Mouse (Mus musculus) stomach, embryonic 16.5 days (tissue): ENCODE results near the gene Rnf13. TPM values are rescaled to one million over a fixed set of nuclear protein-coding genes. Genes with fewer than 3 reads are reported as not detected.
"Not testable (repeated sequence)": the region's sequence is repeated elsewhere in the genome, so short reads cannot be mapped to it uniquely, and the experiment has no call there.

Experiments used
- ATAC-seq: fragments of 200-750 bp; cut with Nextera tagmentation; 2 replicates; pipeline ENCODE4 v1.8.0; 2017; ENCODE audit warnings: moderate number of reproducible peaks, moderate TSS enrichment; ENCODE audit not compliant: insufficient read depth, low FRiP score
- H3K27ac ChIP-seq: fragments of 300-500 bp; sonication (generic); 2 replicates; pipeline ENCODE4 v1.5.1; 2014; ENCODE audit warnings: low read length
- H3K27me3 ChIP-seq: fragments of 300-500 bp; sonication (generic); 2 replicates; pipeline ENCODE4 v1.6.1; 2014; ENCODE audit warnings: low read length, control low read depth, mixed read lengths; ENCODE audit not compliant: control insufficient read depth, insufficient read depth
- H3K36me3 ChIP-seq: fragments of 300-500 bp; sonication (generic); 2 replicates; pipeline ENCODE4 v1.6.1; 2014; ENCODE audit warnings: low read length; ENCODE audit not compliant: control insufficient read depth, insufficient read depth
- H3K4me1 ChIP-seq: fragments of 300-500 bp; sonication (generic); 2 replicates; pipeline ENCODE4 v1.6.1; 2014; ENCODE audit warnings: low read length, control low read depth, mixed read lengths; ENCODE audit not compliant: control insufficient read depth, insufficient read depth
- H3K4me2 ChIP-seq: fragments of 300-500 bp; sonication (generic); 2 replicates; pipeline ENCODE4 v1.6.1; 2014; ENCODE audit warnings: low read depth, low read length, mixed read lengths
- H3K4me3 ChIP-seq: fragments of 300-500 bp; sonication (generic); replicated peaks from 2 replicates; pipeline ENCODE4 v1.5.1; 2014; ENCODE audit warnings: mild to moderate bottlenecking, low read length
- H3K9ac ChIP-seq: fragments of 300-500 bp; sonication (generic); 2 replicates; pipeline ENCODE4 v1.6.1; 2014; ENCODE audit warnings: low read length
- H3K9me3 ChIP-seq: fragments of 300-500 bp; sonication (generic); replicated peaks from 2 replicates; pipeline ENCODE4 v1.6.1; 2016; ENCODE audit warnings: low read length, control low read depth; ENCODE audit not compliant: control insufficient read depth
- WGBS: fragments of 180-500 bp; shearing (Covaris S2); extraction: QIAGEN DNeasy Blood & Tissue Kit; methylation state at CpG from one replicate; pipeline ENCODE4 v1.1.7; 2014; 5-methylcytosine and 5-hydroxymethylcytosine counted together
- polyA plus RNA-seq: library from polyadenylated mRNA; unstranded; fragments of >200 nt; fragmentation: Nextera tagmentation; extraction: Ambion mirVana; gene quantifications from 2 replicates; pipeline ENCODE4 v1.2.1, GENCODE M21; 2015

The Rnf13 gene
- polyA plus RNA-seq, 1 experiment from 2014 or later = 79.4 TPM

DNA sequence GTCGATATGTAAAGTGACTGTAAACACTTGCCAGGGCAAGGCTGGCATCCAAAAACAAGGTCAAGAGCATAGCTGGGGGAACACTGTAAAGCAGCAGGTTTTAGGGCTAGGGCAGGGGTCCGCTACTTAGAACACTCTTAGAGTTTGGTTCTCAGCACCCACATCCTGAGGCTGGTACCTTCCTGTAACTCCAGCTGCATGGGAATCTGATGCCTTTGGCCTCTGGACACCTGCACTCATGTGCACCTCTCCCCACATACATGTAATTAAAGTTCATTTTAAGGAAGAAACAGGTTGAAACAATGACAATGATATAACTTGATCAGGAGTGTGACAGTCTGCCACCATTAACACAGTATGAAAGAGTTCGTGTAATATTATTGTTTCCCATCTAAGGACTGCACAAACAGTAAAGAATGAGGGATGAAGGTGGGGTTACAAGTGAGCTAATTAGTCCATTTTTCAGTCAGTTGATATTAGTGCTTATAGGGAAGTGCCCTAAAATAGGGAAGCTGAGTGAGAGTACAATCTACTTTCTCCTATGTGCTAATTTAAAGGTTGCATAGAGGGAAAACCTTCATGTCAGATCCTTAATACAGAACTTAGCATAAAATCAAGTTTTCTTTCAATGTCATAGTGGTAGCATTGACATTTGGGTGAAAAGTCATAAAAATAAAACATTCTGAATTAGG is 12.9 kb downstream of the Rnf13 start:
- H3K9ac ChIP-seq = no peak overlapping the region
- H3K36me3 ChIP-seq = no peaks in the 10 kb centered on the region
- H3K27me3 ChIP-seq = no peaks in the 10 kb centered on the region
- H3K4me2 ChIP-seq = no peak overlapping the region
- no peak for ATAC-seq
- no peak overlapping the region for H3K4me3 ChIP-seq
- H3K27ac ChIP-seq = no peak overlapping the region
- H3K9me3 ChIP-seq = no peaks in the 10 kb centered on the region
- no peaks in the 10 kb centered on the region for H3K4me1 ChIP-seq
- WGBS = 91% methylated on average over 3 of the region's 3 CpGs

DNA sequence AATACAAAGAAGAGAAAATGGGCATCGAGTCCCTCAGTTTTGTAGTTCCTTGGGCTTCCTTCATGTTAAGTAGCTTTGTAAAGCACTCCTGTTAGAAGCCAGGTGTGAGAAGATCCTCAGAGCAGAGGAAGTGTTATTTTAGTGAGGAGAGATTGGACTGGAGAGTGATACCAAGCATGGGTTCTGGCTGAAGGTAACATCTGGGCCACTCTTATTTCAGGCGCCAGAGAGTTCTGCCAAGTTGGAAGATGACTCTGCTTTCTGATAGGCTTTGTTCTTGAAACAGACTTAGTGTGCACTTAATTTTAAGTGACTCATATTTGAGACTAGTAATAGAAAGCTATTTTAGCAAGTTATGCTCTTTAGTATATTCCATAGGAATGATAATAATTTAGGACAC is 41.1 kb downstream of the Rnf13 start:
- H3K4me1 ChIP-seq = no peaks in the 10 kb centered on the region
- H3K27ac ChIP-seq = no peak overlapping the region
- WGBS = 84% methylated on average over 2 of the region's 2 CpGs
- H3K9ac ChIP-seq = no peak overlapping the region
- no peaks in the 10 kb centered on the region for H3K9me3 ChIP-seq
- H3K4me2 ChIP-seq = no peak overlapping the region
- 0 out of 2 replicates have a peak, but pooled peaks cover 3% of the 10 kb centered on the region for H3K36me3 ChIP-seq
- no peak overlapping the region for H3K4me3 ChIP-seq
- ATAC-seq = no peak
- H3K27me3 ChIP-seq = no peaks in the 10 kb centered on the region

DNA sequence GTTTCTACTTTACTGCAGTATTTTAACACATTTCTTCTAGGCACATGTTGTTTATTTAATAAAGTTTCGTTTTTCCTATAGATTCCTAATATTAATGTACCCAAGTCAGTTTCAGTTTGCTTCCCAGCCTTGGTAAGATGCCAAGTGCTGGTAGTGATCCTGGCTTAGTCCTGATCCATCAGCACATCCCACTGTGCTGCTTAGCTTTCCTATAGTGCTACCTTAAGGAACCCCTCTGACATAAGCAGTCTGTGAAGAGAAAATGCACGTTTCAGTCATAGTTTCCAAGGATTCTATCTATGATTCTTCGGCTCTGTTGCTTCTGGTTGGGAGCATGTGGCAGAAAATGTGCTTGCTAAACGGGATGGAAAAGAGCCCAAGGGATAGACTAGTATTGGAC is 52.6 kb downstream of the Rnf13 start:
- Histone ChIP-seq H3K4me2 (no peak overlapping the region), H3K9ac (no peak overlapping the region), H3K36me3 (no peaks in the 10 kb centered on the region), H3K27me3 (no peaks in the 10 kb centered on the region), H3K4me3 (no peak overlapping the region), H3K4me1 (no peaks in the 10 kb centered on the region), H3K9me3 (no peaks in the 10 kb centered on the region), H3K27ac (no peak overlapping the region)
- no peak for ATAC-seq
- 66% methylated on average over 4 of the region's 4 CpGs for WGBS

DNA sequence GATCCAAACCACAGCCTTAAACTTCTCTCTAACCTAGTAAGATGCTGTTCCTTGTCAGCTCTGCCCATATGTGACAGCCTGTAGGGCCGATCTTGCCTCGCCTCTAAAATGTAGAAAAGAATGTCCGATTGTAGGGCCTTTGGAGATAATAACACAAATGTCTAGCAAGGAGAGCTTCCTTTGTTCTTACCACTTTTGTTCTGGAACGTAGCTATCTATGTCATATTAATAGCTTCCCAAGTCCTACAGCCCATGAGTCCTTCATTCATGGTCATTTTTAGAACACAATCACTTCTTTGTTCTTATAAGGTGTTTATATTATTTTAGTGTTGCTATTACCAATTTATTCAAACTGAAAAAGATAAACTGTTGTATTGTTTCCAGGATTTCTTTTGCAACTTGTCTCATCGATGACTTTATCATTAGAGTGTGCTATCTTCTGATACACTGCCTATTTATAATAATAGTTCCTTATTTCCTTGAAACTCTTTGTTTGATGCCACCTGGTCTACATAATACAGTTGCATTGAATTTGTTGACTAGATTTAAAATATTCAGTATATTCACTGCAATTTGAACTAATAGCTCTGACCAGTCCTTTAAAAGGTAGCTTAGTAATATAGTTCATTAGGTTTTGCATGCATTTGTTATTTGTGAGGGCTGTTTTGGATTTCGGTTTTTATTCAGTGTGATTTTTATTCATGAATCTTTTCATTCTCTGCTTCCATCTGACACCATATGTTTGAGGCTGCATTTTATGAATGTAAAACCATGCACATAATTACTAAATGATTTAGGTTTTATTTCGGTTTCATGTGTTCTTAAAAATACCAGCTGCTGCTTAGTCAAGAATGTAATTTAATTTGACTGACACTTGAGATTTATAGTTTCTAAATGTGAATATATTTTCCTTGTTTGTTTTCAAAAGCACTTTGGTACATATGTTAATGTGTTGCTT is 53.4 kb downstream of the Rnf13 start:
- Histone ChIP-seq H3K4me3 (no peak overlapping the region), H3K4me2 (no peak overlapping the region), H3K36me3 (no peaks in the 10 kb centered on the region), H3K9ac (no peak overlapping the region), H3K9me3 (no peaks in the 10 kb centered on the region), H3K27me3 (no peaks in the 10 kb centered on the region), H3K27ac (no peak overlapping the region), H3K4me1 (no peaks in the 10 kb centered on the region)
- no peak for ATAC-seq
- 84% methylated on average over 7 of the region's 7 CpGs for WGBS

DNA sequence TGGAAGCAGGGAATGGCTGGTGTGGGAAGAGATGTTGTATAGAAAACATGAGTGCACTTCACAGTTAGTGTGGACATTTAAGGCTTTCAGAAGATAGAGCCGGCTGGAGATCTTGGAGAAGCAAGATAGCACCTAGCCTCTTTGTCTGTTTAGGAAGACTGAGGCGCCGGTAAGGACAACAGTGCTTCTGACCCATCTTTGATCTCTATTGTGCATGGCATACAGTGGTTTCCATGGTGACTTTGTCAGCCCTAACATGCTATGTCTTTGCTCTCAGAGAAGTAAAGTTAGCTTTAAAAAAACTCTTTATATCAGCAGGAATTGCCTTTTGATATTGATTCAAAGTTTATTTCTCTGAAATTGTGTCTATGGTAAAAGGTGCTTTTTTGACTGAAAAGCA is 55.2 kb downstream of the Rnf13 start:
- Histone ChIP-seq H3K27me3 (no peaks in the 10 kb centered on the region), H3K4me3 (no peak overlapping the region), H3K4me1 (no peaks in the 10 kb centered on the region), H3K36me3 (no peaks in the 10 kb centered on the region), H3K9me3 (no peaks in the 10 kb centered on the region), H3K9ac (no peak overlapping the region), H3K27ac (no peak overlapping the region), H3K4me2 (no peak overlapping the region)
- WGBS = 74% methylated on average over 3 of the region's 3 CpGs
- no peak for ATAC-seq

DNA sequence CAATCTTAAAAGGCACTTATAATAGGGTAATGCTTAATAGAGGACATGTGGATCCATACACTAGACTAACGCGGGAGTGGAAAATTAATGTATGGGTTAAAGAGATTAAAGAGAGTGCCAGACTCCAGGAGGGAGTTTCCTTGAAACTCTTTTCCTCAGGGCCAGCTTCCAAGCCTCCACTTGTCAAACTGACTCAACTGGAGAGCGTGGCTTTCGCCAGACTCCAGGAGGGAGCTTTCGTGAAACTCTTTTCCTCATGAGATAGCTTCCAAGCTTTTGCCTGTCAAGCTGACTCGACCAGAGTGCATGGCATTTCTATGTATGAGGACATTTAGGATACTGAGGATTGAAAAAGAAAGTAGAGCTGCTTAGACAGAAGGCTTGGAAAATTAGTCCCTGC is 59.2 kb downstream of the Rnf13 start:
- not testable (repeated sequence) for H3K36me3 ChIP-seq, H3K4me2 ChIP-seq, H3K4me1 ChIP-seq, H3K27ac ChIP-seq, H3K9ac ChIP-seq, H3K4me3 ChIP-seq, H3K9me3 ChIP-seq, ATAC-seq, H3K27me3 ChIP-seq
- WGBS = 51% methylated on average over 6 of the region's 6 CpGs

DNA sequence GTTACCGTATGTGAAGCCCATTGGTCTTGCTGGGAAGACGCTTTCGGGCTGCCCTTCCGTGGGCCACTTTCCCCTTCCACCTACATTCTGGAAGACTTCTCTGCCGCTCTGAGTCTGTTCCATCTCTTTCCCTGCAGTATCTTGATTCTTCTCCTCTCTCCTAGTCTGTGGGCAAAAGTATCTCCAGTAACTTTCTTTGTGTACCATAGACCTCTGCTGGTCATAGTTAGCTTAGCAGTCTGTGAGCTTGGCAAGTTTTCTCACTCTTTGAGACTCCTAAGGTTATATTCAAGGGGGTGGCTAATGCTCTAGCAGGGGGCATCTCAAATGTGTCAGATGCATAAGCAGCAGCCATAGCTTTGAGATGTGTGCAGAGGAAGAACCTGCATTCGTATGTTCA is 79.6 kb downstream of the Rnf13 start:
- Histone ChIP-seq H3K4me1 (no peaks in the 10 kb centered on the region), H3K36me3 (no peaks in the 10 kb centered on the region), H3K4me3 (no peak overlapping the region), H3K9ac (no peak overlapping the region), H3K9me3 (no peaks in the 10 kb centered on the region), H3K27ac (no peak overlapping the region), H3K4me2 (no peak overlapping the region), H3K27me3 (no peaks in the 10 kb centered on the region)
- 80% methylated on average over 6 of the region's 6 CpGs for WGBS
- no peak for ATAC-seq

DNA sequence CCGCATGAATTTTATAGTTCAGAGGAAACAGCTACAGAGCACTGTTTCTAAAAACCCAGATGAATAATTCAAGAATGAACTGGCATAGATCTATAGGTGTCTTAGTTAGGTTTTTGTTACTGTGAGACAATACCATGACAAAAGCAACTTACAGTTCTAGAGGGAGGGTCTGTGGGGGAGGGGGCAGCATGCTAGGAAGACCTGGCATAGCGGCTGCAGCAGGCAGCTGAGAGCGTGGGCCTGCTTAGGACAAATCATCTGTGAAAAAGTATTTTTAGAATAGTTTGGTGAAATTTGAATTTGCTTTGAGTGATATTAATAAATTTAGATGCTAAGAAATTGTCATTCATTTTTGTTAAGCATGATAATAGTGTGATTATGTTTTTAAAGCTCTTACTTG is 90.0 kb downstream of the Rnf13 start:
- 89% methylated on average over 3 of the region's 3 CpGs for WGBS
- Histone ChIP-seq H3K4me2 (no peak overlapping the region), H3K4me3 (no peak overlapping the region), H3K9ac (no peak overlapping the region), H3K36me3 (peaks cover 1% of the 10 kb centered on the region; the same call in 1 of the 2 replicates), H3K27me3 (no peaks in the 10 kb centered on the region), H3K4me1 (no peaks in the 10 kb centered on the region), H3K9me3 (no peaks in the 10 kb centered on the region), H3K27ac (no peak overlapping the region)
- ATAC-seq = no peak

DNA sequence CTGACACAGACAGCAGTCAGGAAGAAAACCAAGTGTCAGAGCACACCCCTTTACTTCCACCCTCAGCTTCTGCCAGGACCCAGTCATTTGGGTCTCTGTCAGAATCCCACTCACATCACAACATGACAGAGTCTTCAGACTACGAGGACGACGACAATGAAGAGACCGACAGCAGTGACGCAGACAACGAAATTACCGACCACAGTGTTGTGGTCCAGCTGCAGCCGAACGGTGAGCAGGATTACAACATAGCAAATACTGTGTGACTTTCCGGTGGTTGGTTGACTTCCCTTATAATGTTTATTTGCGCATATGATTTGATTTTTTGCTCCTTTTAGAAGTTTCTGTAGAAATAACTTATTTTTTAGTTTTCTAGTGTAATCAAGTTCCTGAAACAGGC is 97.7 kb downstream of the Rnf13 start:
- Histone ChIP-seq H3K9me3 (no peaks in the 10 kb centered on the region), H3K27ac (no peak overlapping the region), H3K36me3 (no peaks in the 10 kb centered on the region), H3K4me1 (no peaks in the 10 kb centered on the region), H3K4me2 (no peak overlapping the region), H3K9ac (no peak overlapping the region), H3K4me3 (no peak overlapping the region), H3K27me3 (no peaks in the 10 kb centered on the region)
- ATAC-seq = no peak
- 90% methylated on average over 11 of the region's 11 CpGs for WGBS
